Mouse (Mus musculus) WW6 (cell line): ENCODE measurements around the gene Castor1.

Source experiments
- DNase-seq: peaks from one replicate; pipeline ENCODE4 v3.0.0-alpha.2; 2013; ENCODE audit warnings: low read depth, low spot score

Gene Castor1

DNA sequence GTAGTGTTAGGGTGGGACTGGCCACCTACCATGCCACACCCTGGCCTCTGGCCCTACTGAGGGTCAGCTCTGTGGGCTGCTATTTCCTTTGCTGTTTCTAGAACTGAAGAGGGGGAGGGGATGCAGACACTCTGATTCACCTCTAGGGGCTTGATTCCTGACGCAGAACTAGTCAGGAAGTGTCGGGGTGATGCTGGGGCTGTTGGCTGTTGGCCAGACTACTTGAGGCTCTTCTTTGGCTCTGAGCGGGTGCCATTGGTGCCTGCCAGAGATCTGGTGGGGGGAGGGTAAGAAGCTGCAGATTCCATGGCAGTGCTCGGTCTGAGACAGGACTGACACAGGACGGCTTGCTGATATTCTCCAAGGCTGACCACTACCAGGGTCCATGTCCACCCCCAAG, 43.9 kb downstream of the Castor1 start:
- DNase-seq, result no peak

- DNase-seq, result no peak
These were observed 44.8 kb downstream of the Castor1 start for GRCm38 (mm10) chr11:4262847-4263246.

- DNase-seq, result no peak
These were observed 45.3 kb downstream of the Castor1 start for GRCm38 (mm10) chr11:4263296-4263695.

- no peak for DNase-seq
These were observed 46.0 kb downstream of the Castor1 start for GRCm38 (mm10) chr11:4264066-4264465.

GRCm38 (mm10) chr11:4266271-4267201, 48.5 kb downstream of the Castor1 start:
- DNase-seq, result no peak

- DNase-seq, result no peak
These were observed 49.2 kb downstream of the Castor1 start for GRCm38 (mm10) chr11:4267202-4267578.

GRCm38 (mm10) chr11:4268500-4268899, 50.5 kb downstream of the Castor1 start:
- no peak for DNase-seq

DNA sequence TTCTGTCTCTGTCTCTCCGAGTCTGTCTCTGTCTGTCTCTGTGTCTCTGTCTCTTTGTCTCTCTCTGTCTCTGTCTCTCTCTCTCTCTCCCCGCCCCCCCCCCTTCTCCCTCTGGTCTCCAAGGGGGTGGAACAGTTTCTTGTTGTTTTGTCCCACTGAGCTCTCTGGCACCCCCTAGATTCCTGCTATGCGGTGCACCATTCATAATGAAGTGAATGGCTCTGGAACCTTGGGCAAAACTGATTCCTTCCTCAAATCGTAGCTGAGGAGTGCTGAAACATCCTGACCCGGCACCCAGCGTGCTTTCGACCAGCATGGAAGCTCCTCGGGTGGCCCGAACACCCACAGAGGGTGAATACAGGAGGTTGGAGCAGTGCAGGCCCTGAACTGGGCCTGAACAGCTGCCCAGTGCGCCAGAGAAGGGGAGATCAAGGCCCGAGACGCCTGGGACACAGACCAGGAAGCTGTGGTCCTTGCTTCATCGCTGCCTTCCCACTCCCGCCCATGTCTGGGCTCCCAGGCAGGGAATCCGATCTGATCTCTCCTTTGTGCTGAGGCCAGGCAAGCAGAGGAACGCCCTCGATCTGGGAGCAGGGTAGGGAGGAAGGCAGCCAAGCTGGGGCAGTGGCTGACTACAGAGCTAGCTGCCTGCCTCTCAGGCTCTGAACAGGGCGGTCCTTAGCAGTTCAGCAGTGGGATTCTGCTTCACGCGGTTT, 52.9 kb downstream of the Castor1 start:
- peak; percentile 58 for DNase-seq

DNA sequence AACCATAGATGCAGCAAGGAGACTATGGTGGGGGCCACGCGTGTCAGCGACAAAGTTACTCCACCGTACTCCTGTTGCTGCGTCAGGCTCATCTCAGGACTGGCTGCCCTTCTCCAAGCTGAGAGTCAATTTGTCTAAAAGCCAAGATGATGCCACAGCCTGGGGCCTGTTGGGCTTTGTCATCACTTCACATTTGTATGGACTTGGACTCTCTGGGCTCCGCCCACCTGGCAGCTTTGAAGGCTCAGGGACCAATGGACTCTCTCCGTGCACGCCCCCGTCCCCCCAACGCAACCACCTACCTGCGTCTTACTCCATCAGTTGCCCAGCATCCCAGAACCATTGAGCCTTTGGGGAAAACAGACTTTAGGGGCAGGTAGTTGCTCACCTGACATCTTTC, 53.5 kb downstream of the Castor1 start:
- no peak for DNase-seq
